Mouse (Mus musculus): ENCODE measurements at regions not wholly inside any gene's neighbourhood (a gene's known extent, or its start where the extent isn't known, plus 50 kb on each side); places are given as distances from the start of the nearest gene placed in this dataset.

GRCm38 (mm10) chr19:26938911-26939310 is 53.2 kb downstream of the Gm815 start:
- no peak for DNase-seq

DNA sequence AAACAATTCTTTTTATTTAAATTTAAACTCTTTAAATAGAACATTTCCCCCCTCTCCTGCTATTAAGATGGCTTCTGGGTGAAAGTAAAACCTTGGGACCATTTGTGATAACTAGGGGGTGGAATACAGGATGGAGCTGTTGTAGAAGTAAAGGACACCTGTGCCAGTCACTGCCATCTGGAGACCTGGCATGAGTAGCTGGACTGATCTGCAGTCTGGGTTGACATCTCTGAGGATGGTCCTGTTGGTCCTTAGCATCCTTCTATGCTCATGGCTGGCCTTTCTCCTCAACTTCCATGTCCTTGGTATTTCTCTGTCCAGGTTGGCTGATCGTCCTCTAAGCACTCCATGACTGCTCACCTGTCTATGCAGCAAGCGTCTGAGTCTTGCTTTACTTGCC is 58.3 kb downstream of the Gm815 start:
- DNase-seq, result no peak

- no peak for DNase-seq
Measured at GRCm38 (mm10) chr19:26946562-26946961, 60.9 kb downstream of the Gm815 start.

DNA sequence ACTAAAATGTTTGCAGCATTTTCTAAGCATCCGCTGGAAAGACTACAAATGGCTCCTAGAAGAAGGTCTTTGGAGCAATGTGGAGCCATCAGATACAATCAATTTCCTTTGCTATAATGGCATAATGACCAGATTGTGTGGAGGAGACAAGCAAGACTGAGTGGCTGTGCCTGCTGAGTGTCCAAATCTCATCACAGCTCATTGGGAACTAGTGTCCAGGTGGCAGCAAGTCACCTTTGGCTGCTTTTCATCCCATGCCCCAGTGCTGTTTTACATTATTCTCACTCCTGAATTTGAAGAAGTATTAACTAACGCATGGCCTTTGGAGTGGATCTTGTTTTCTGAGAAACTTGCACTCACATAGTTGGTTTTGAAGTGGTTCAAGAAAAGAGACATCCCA is 62.8 kb downstream of the Gm815 start:
- no peak for DNase-seq

GRCm38 (mm10) chr19:26949153-26949552 is 63.5 kb downstream of the Gm815 start:
- DNase-seq, result no peak

DNA sequence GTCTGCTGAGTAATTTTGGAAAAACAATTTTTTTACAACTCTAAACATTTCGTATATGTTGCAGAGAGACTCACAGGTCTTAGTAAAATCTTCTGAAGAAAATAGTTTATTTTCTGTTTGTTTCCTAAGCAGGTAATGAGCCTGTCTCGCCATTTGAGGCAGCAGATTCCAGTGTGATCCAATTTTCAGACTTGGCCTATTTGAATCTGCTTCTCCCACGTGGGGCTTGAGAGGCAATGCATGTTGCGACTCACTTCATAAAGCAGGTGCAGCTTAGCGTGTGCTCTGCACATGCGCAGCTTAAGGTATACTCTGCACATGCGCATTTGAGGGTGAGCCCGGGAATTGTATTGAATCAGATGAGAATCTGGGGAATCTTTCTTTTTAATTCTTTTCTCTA is 67.7 kb downstream of the Gm815 start:
- no peak for DNase-seq

DNA sequence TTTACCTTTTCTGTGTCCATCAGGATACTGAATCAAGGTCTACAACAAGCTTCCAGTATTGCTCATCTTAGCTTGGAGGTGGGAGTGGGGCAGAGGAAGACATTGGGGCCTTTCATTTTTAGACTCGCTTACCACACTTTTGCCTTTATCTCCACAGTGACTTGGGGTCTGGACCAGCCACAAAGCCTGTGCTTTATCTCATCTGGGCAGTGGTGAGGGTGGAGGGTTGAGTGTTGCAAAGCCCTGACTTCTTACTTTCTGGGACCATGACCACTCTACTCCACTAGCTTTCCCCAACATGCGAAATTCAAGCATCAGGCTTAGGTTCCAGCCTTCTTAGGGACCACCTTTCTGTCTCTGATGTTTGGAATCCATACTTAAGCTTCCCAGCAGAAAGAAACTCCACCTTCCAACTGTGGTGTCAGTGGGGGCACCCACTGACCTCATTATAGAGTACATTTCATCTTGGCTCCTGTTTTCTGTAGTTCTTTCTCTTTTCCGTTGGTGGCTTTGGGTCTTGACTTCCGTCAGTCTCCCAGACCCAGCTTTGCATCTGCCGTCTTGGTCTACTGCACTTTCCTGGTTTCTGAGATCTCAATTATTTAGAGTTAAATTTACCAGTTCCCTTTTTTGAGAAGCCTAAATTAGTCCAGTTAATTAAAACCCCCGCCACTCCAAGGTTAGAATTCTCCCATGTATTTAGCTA is 80.5 kb downstream of the Gm815 start:
- no peak for DNase-seq

DNA sequence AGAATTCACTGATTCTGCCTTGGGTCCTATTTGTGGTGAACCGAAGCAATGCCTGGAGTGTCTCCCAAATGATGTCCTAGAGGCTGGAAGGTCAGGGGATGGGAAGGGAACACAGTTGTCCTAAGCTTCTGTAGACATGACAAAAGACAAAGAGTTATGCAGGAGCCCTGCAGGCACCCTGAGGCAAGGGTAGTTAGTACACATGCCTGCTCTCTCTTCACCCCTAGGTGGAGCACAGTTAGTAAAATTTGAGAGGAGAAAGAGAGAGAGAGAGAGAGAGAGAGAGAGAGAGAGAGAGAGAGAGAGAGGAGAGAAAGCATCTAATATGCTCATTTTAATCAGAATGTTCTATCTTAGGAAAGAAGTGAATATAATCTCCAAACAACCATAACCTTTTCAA is 87.4 kb downstream of the Gm815 start:
- DNase-seq, result peak; percentile 25

- no peak for DNase-seq
Measured at GRCm38 (mm10) chr19:26973773-26974548, 88.3 kb downstream of the Gm815 start.

GRCm38 (mm10) chr19:26974576-26975204 is 89.0 kb downstream of the Gm815 start:
- DNase-seq, result no peak

GRCm38 (mm10) chr19:26976604-26977322 is 91.1 kb downstream of the Gm815 start:
- DNase-seq, result no peak

DNA sequence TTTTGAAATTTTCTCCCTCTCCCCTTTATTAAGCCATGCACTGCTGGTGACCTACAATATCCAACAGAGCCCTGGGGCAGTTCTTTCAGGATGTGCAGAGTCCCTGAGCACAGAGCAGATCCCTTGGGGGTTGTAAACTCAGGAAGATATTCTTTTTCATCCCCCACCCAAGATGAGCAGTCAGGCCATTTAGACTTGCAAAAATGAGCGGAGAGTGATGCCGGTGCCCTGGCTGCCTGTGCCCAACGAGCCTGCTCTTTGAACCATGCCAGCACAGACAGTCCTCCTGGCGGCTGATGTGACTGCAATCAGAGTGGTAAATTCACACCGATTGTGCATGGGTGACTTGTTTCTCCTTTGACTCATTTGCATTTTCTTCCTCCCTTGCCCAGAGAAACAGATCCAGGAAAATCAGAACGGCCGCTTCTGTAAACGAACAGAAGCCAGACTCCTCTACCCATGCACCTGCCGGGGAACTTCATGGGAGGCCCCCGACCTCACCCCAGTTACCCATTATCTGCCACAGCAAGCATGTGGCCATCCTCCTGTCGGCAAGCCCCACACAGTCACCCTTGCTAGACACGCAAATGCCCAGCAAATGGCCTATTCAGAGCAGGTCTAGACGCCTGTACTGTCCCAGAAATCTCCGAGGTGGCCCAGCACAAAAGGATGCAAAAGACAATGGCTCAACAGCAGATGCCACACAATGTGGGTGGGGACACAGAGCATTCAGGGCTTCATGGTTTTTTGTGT is 92.4 kb downstream of the Gm815 start:
- DNase-seq, result peak; percentile 53

GRCm38 (mm10) chr19:26978640-26979007 is 92.9 kb downstream of the Gm815 start:
- no peak for DNase-seq

GRCm38 (mm10) chr19:26979322-26979721 is 93.6 kb downstream of the Gm815 start:
- DNase-seq, result no peak

DNA sequence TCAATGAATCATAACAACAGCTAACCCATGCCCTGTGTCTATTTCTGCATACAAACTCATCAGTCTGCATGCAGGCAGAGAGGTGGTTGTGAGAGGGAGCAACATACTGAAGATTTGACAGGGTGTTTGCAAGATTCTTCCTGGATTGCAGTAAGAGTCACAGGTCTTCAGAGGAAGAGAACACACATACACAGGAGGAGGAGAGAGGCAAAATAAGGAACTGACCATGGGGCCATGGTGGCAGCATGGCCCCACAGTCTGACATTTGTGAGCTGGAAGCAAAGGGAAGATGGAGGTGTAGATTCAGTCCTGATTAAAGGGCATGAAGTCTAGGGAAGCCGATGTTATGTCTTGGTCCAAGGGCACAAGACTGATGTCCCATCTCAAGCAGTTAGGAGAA is 101.0 kb downstream of the Gm815 start:
- no peak for DNase-seq

- DNase-seq, result no peak
Measured at GRCm38 (mm10) chr19:26987197-26987596, 101.5 kb downstream of the Gm815 start.

- no peak for DNase-seq
Measured at GRCm38 (mm10) chr19:26987909-26988456, 102.3 kb downstream of the Gm815 start.

- DNase-seq, result no peak
Measured at GRCm38 (mm10) chr19:26994586-26995352, 109.1 kb downstream of the Gm815 start.

DNA sequence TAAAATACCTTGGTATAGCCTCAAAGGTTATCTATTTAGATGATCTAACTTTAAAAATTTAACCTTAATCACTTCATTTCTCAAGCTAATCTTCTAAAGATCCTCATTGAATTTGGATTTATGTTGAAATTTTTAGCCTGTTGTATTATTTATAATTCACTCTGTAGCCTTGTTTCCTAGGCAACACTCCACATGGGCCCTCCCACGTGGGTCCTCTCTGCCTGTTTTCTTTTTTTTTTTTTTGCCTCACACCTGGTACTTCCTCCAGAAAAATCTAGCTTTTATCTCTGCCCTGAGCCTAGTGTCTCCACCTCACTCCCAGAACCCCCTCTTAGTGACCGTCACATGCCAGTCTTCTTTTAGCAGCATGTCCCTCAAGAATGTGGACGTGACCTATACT is 113.9 kb downstream of the Gm815 start:
- no peak for DNase-seq

DNA sequence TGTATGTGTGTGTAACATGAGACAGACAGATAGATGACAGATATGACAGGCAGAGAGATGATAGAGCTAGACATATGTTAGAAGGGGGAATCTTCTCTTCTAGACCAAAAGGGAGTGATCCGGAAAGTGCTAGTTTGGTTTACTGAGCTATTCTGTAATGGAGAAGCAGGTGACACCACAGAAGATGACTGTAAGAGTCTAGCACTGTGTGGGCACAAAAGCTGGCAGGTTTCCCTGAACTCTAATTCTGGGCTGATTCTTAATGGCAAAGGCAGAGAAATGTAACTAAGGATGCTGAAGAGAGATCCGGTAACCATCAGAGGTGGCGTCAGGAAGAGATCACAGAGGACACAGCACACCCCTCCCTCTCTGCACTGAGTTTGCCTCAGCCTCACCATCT is 136.2 kb downstream of the Gm815 start:
- no peak for DNase-seq

GRCm38 (mm10) chr19:27022917-27023316 is 137.2 kb downstream of the Gm815 start:
- DNase-seq, result no peak

- no peak for DNase-seq
Measured at GRCm38 (mm10) chr19:27028834-27029233, 143.2 kb downstream of the Gm815 start.
